Mouse (Mus musculus): ENCODE data around the gene Fbf1. TPM values are rescaled to one million over a fixed set of nuclear protein-coding genes. Genes with fewer than 3 reads are reported as not detected.

Fbf1 gene
- total and polyA plus RNA-seq, 2 experiments = 4.5 to 9.0 TPM

DNA sequence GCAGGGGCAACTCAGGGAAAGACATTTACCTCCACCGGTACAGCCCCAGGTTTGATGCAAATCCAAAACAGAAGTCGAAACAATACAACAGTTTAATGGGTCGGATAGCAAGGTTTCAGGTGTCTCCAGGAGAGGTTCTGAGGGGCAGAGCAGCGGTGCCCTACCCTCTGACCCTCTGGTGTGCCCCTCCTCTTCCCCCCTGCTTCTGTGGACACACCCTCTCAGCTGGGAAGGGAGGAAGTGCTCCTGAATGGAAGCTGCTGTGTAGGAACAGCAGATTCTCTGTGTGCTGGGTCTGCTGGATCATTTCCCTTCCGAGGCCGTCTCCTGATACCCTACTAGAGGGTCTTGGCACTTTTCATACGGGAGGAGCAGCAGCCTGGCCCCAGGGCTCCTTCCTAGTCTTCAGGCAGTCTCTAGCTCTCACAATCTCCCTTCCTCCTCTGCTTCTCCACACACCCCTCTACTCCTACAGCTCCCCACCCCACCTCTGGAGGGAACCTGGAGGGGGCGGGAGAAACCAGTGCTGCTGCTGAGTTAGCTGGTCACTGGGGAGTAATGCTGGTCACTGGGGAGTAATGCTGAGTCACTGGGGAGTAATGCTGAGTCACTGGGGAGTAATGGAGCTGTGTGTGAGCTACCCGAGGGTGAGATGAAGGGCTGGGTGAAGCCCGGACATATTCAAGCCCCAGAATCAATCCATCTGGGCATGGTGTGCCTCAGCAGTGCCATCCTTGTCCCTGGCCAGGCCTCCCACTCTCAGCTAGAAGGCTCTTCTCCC, 25.6 kb downstream of the Fbf1 start:
- 89% methylated on average over 10 of the region's 10 CpGs for WGBS
- H3K27me3 ChIP-seq (ENCODE audit: control insufficient read depth, insufficient read depth, low read length) = no peaks in the 10 kb centered on the region
- peaks cover 10% of the 10 kb centered on the region for H3K4me1 ChIP-seq (ENCODE audit: control insufficient read depth, insufficient read depth, low read length)
- H3K9ac ChIP-seq (ENCODE audit: low read depth, low read length) = no peak overlapping the region
- peaks cover 14% of the 10 kb centered on the region; the same call in 1 of the 2 replicates for H3K36me3 ChIP-seq (ENCODE audit: control insufficient read depth, insufficient read depth, low read length)
- H3K4me3 ChIP-seq (ENCODE audit: insufficient read depth, low read depth, low read length) = no peak overlapping the region
- DNase-seq (ENCODE audit: extremely low read depth, low read depth, low spot score) = no peak
- H3K79me2 ChIP-seq (ENCODE audit: control insufficient read depth, insufficient read depth, low read length) = peaks cover 5% of the 10 kb centered on the region; the same call in 1 of the 2 replicates
- no peak for TF ChIP-seq CTCF (IDR thresholded peaks at IDR 0.05; ENCODE audit: low read depth, low read length)
- TF ChIP-seq POLR2A (IDR thresholded peaks at IDR 0.05; ENCODE audit: extremely low read depth, insufficient read depth, low read length) = no peak
- no peak overlapping the region for H3K27ac ChIP-seq (replicated peaks; ENCODE audit: insufficient read depth, low read depth, low read length)

DNA sequence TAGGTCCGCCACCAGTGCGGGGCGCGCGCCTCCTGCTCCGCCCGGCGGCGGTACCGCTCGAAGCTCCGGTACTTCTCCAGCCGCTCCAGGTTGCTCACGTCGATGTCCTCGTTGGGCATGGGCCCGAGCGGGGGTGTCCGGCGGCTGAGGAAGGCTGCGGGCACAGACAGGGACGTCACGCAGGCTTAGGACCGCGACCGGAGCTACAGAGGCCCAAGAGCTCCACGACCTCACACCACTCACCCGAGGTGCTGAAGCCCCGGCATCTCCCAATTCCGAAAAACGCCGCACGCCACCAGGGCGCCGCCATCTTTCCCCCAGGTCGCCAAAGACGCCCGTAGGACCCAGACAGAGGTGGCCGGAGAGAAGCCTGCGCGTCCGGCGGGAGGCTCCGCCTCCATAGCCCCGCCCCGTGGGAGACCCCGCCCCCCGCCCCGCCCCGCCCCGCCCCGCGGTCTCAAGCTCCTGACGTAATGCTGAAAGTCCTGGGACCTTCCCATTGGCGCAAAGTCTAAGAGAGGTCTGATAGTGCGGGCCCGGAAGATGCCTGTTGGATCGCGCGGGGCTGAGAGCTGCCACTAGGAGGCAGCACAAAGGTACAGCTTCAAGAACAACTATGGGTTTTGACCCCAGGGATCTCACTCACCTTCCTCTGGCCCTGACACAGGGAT, 29.4 kb downstream of the Fbf1 start, which contains the start of gene Mrpl38:
TSS of gene Mrpl38 (minus strand) at position 401 of the 671 bp plus-strand sequence.
- peaks cover 10% of the 10 kb centered on the region for H3K4me1 ChIP-seq (ENCODE audit: control insufficient read depth, insufficient read depth, low read length)
- H3K79me2 ChIP-seq (ENCODE audit: control insufficient read depth, insufficient read depth, low read length) = peaks cover 5% of the 10 kb centered on the region; the same call in 1 of the 2 replicates
- H3K9ac ChIP-seq (ENCODE audit: low read depth, low read length) = peak within 1 kb of the TSS; percentile 94
- peak within 1 kb of the TSS; percentile 99 for H3K4me3 ChIP-seq (ENCODE audit: insufficient read depth, low read depth, low read length)
- no peaks in the 10 kb centered on the region for H3K27me3 ChIP-seq (ENCODE audit: control insufficient read depth, insufficient read depth, low read length)
- peak within 1 kb of the TSS; percentile 73 for H3K27ac ChIP-seq (replicated peaks; ENCODE audit: insufficient read depth, low read depth, low read length)
- WGBS = under 1% methylated on average over 60 of the region's 60 CpGs
- DNase-seq (ENCODE audit: extremely low read depth, low read depth, low spot score) = peak; percentile 91
- TF ChIP-seq CTCF (IDR thresholded peaks at IDR 0.05; ENCODE audit: low read depth, low read length) (peak; percentile 89), POLR2A (IDR thresholded peaks at IDR 0.05; ENCODE audit: extremely low read depth, insufficient read depth, low read length) (peak; percentile 57)
- peaks cover 5% of the 10 kb centered on the region; the same call in 1 of the 2 replicates for H3K36me3 ChIP-seq (ENCODE audit: control insufficient read depth, insufficient read depth, low read length)

DNA sequence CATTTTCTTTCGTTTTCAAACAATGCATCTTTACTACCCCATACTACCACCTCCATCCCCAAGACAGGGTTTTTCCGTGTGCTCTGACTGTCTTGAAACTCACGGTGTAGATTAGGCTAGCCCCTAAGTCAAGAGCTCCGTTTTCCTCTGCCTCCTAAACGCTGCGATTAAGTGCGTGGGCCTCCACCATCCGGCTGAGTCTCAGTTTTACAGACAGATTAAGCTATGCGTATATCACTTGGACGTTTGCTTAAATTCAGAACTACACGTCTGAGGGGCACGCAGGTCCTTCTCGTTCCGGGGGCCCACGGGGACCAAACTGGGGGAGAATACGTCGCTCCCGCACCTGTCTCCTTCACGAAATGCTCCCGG, 29.9 kb downstream of the Fbf1 start:
- DNase-seq (ENCODE audit: extremely low read depth, low read depth, low spot score) = no peak
- peak overlapping the region; percentile 94 for H3K9ac ChIP-seq (ENCODE audit: low read depth, low read length)
- H3K36me3 ChIP-seq (ENCODE audit: control insufficient read depth, insufficient read depth, low read length) = peaks cover 2% of the 10 kb centered on the region; the same call in 1 of the 2 replicates
- peak overlapping the region; percentile 73 for H3K27ac ChIP-seq (replicated peaks; ENCODE audit: insufficient read depth, low read depth, low read length)
- no peaks in the 10 kb centered on the region for H3K27me3 ChIP-seq (ENCODE audit: control insufficient read depth, insufficient read depth, low read length)
- H3K4me3 ChIP-seq (ENCODE audit: insufficient read depth, low read depth, low read length) = peak overlapping the region; percentile 99
- H3K79me2 ChIP-seq (ENCODE audit: control insufficient read depth, insufficient read depth, low read length) = peaks cover 5% of the 10 kb centered on the region; the same call in 1 of the 2 replicates
- WGBS = 2% methylated on average over 20 of the region's 20 CpGs
- peaks cover 10% of the 10 kb centered on the region for H3K4me1 ChIP-seq (ENCODE audit: control insufficient read depth, insufficient read depth, low read length)
- TF ChIP-seq POLR2A (IDR thresholded peaks at IDR 0.05; ENCODE audit: extremely low read depth, insufficient read depth, low read length) (no peak), CTCF (IDR thresholded peaks at IDR 0.05; ENCODE audit: low read depth, low read length) (no peak)

DNA sequence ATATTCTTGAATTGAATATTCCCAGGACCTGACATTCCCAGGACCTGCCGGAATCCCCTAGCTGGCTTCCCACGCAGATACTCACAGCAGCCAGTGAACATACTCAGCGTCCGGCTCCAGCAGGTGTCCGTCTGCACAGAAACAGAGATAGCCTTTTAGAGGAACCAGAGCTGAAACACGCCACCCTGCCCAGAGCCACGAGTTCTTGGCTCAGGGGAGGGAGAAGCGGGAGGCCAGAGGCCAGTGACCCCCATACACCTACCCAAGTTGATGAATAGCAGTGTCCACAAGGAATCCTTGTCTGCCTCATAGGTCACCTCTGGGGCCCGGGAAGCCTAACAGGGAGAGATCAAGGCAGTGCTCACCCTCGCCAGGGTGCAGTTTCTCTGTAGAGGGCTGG, 33.8 kb downstream of the Fbf1 start:
- no peaks in the 10 kb centered on the region for H3K36me3 ChIP-seq (ENCODE audit: control insufficient read depth, insufficient read depth, low read length)
- WGBS = 92% methylated on average over 10 of the region's 10 CpGs
- H3K9ac ChIP-seq (ENCODE audit: low read depth, low read length) = no peak overlapping the region
- DNase-seq (ENCODE audit: extremely low read depth, low read depth, low spot score) = no peak
- H3K4me1 ChIP-seq (ENCODE audit: control insufficient read depth, insufficient read depth, low read length) = peaks cover 20% of the 10 kb centered on the region
- no peak for TF ChIP-seq CTCF (IDR thresholded peaks at IDR 0.05; ENCODE audit: low read depth, low read length)
- TF ChIP-seq POLR2A (IDR thresholded peaks at IDR 0.05; ENCODE audit: extremely low read depth, insufficient read depth, low read length) = no peak
- no peaks in the 10 kb centered on the region for H3K27me3 ChIP-seq (ENCODE audit: control insufficient read depth, insufficient read depth, low read length)
- H3K79me2 ChIP-seq (ENCODE audit: control insufficient read depth, insufficient read depth, low read length) = peaks cover 13% of the 10 kb centered on the region; the same call in 1 of the 2 replicates
- no peak overlapping the region for H3K4me3 ChIP-seq (ENCODE audit: insufficient read depth, low read depth, low read length)
- H3K27ac ChIP-seq (replicated peaks; ENCODE audit: insufficient read depth, low read depth, low read length) = no peak overlapping the region

DNA sequence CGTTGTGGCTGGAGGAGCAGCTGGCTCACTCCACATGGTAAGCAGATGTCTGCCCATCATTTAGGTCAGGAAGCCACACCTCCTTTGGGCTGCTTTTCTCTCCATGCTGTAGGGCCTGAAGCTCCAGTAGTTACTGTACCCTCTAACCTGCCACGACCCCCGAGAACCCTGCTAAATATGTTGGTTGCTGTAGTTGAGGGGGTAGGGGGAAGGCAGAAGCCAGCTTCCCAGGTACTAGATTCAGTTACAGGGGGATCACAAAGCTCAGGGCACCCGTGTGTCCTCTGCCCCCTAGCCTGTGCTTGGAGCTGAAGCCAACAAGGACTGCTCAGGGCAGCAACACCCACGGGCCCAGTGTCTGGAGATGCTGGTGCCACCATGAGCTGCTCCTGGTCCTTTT, 34.5 kb downstream of the Fbf1 start:
- no peaks in the 10 kb centered on the region for H3K36me3 ChIP-seq (ENCODE audit: control insufficient read depth, insufficient read depth, low read length)
- H3K4me3 ChIP-seq (ENCODE audit: insufficient read depth, low read depth, low read length) = no peak overlapping the region
- no peak overlapping the region for H3K9ac ChIP-seq (ENCODE audit: low read depth, low read length)
- no peaks in the 10 kb centered on the region for H3K27me3 ChIP-seq (ENCODE audit: control insufficient read depth, insufficient read depth, low read length)
- H3K79me2 ChIP-seq (ENCODE audit: control insufficient read depth, insufficient read depth, low read length) = peaks cover 13% of the 10 kb centered on the region; the same call in 1 of the 2 replicates
- 75% methylated on average over 5 of the region's 5 CpGs for WGBS
- peaks cover 24% of the 10 kb centered on the region for H3K4me1 ChIP-seq (ENCODE audit: control insufficient read depth, insufficient read depth, low read length)
- H3K27ac ChIP-seq (replicated peaks; ENCODE audit: insufficient read depth, low read depth, low read length) = no peak overlapping the region
- no peak for DNase-seq (ENCODE audit: extremely low read depth, low read depth, low spot score)
- TF ChIP-seq CTCF (IDR thresholded peaks at IDR 0.05; ENCODE audit: low read depth, low read length) (no peak), POLR2A (IDR thresholded peaks at IDR 0.05; ENCODE audit: extremely low read depth, insufficient read depth, low read length) (no peak)

Measured in liver, adult 2 months (tissue).